Mouse (Mus musculus): ENCODE data around the gene Psrc1. TPM values are rescaled to one million over a fixed set of nuclear protein-coding genes. Genes with fewer than 3 reads are reported as not detected.

Psrc1 gene
- total and polyA plus RNA-seq, 3 experiments, result 0.16 to 0.59 (median 0.34) TPM

DNA sequence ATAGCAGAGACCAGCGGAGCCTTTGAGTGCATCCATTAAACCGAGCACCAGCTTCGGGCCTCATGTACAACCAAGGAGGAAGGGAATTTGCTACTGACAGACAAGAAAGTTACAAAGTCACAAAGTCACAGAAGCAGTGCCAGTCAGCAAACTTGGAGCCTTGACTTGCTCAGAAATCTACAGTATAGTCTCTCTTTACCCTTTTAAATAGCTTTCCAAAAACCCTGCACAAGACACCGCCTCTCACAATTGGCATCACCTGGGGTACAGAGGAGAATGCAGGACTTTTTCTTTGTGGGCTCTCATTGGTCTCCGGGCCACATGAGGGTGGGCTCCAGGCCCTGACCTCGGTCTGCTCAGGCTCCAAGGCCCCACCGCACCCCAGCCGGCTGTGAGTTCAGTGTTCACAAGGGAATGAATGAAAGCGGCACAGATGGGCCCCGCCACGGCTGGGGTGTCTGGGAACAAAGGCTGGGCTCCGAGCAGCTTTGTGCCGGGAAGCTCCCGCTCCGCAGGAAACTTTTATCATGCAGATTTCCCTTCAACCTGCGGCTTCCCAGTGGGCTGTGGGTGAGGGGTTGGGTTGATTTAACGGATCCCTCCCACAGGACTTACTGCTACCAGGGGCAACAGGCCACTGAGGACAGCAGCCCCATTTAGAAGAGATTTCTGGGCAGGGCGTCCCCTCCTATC is 49.7 kb downstream of the Psrc1 start:
- no peak overlapping the region for H3K9ac ChIP-seq (ENCODE audit: low read depth, low read length)
- whole genome bisulfite sequencing, result 68% methylated on average over 18 of the region's 18 CpGs
- no peak overlapping the region for H3K4me3 ChIP-seq
- no peaks in the 10 kb centered on the region for H3K4me1 ChIP-seq (ENCODE audit: control insufficient read depth, insufficient read depth, low read length)
- no peak overlapping the region for H3K27ac ChIP-seq
- DNase-seq, result no peak
- no peaks in the 10 kb centered on the region for H3K79me2 ChIP-seq (replicated peaks; ENCODE audit: control insufficient read depth, insufficient read depth, low read length)
- intact Hi-C loops (cut with DNase I), result no loop called here
- no peak for TF ChIP-seq EP300 (IDR thresholded peaks at IDR 0.05; ENCODE audit: insufficient read depth, low read depth, low read length)
- TF ChIP-seq POLR2A (IDR thresholded peaks at IDR 0.05; ENCODE audit: insufficient read depth, low read depth, low read length), result no peak
- TF ChIP-seq CTCF (IDR thresholded peaks at IDR 0.05), result no peak
- no peaks in the 10 kb centered on the region for H3K27me3 ChIP-seq (ENCODE audit: control insufficient read depth, insufficient read depth, low read length)
- no peaks in the 10 kb centered on the region; the same call in 1 of the 2 replicates for H3K36me3 ChIP-seq (ENCODE audit: control insufficient read depth, insufficient read depth, low read length)

DNA sequence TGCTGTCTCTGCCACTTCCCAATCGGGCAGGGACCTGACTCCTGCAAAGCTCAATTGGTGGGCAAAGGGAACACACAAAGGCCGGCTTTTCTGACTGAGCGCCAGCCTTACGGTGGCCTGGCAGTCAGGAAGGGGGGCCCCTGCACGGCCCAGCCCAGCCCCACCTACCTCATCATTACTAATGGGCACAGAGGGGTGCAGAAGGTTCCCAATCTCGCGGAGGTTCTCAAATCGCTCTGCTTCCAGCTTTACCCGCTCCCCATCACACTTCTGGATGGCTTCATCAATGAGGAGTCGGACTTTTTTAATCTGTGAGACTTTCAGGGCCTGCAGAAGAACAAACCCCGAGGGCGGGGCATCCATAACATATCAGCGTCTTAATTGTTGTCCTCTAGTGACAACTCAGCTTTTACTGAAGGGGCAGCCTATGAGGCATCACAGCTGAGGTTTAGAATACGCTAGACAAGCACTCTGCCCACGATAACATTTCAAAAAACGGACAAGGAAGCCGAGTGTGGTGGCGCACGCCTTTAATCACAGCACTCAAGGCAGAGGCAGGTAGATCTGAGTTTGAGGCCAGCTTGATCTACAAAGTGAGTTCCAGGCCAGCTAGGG is 50.3 kb downstream of the Psrc1 start:
- no peak for DNase-seq
- intact Hi-C loops (cut with DNase I), result no loop called here
- Histone ChIP-seq H3K27me3 (ENCODE audit: control insufficient read depth, insufficient read depth, low read length) (no peaks in the 10 kb centered on the region), H3K9ac (ENCODE audit: low read depth, low read length) (no peak overlapping the region), H3K4me3 (no peak overlapping the region), H3K79me2 (replicated peaks; ENCODE audit: control insufficient read depth, insufficient read depth, low read length) (no peaks in the 10 kb centered on the region), H3K4me1 (ENCODE audit: control insufficient read depth, insufficient read depth, low read length) (no peaks in the 10 kb centered on the region), H3K36me3 (ENCODE audit: control insufficient read depth, insufficient read depth, low read length) (no peaks in the 10 kb centered on the region; the same call in 1 of the 2 replicates), H3K27ac (no peak overlapping the region)
- WGBS, result 71% methylated on average over 19 of the region's 19 CpGs
- TF ChIP-seq POLR2A (IDR thresholded peaks at IDR 0.05; ENCODE audit: insufficient read depth, low read depth, low read length), result no peak
- TF ChIP-seq CTCF (IDR thresholded peaks at IDR 0.05), result no peak
- TF ChIP-seq EP300 (IDR thresholded peaks at IDR 0.05; ENCODE audit: insufficient read depth, low read depth, low read length), result no peak

DNA sequence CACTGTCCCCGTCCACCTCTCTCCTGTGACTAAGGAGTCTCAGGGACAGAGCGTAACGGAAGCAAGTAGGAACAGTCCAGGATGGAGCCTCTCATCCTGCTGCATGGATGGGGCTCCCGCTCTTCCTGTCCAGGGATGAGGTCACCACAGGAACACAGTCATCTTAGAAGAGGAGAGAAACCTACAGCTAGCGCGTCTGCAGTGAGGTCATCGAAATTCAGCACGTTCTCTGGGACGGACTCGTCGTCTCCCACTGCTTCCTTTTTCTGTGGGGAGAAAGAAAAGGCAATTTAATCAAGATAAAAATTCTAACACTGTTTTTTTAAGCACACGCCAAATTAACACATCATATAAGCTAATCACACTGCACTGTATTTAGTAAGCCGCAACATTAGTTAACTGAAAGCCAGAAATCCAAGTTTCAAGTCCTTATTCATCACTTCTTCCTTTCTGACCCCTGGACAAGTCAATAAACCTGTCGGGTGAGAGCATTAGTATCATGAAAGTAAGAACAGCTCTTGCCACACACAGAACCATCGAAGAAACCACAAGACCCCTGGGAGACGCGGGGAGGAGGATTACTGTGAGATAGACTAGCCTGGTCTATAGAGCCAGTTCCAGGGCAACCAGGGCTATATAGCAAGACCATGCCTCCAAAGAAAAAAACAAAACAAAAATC is 52.2 kb downstream of the Psrc1 start:
- no peak overlapping the region for H3K9ac ChIP-seq (ENCODE audit: low read depth, low read length)
- H3K79me2 ChIP-seq (replicated peaks; ENCODE audit: control insufficient read depth, insufficient read depth, low read length), result peaks cover 5% of the 10 kb centered on the region
- peak in 1 of 2 experiments; percentile 16 for DNase-seq
- 52% methylated on average over 17 of the region's 17 CpGs for WGBS
- H3K27me3 ChIP-seq (ENCODE audit: control insufficient read depth, insufficient read depth, low read length), result no peaks in the 10 kb centered on the region
- H3K4me3 ChIP-seq, result no peak overlapping the region
- TF ChIP-seq POLR2A (IDR thresholded peaks at IDR 0.05; ENCODE audit: insufficient read depth, low read depth, low read length) (no peak), EP300 (IDR thresholded peaks at IDR 0.05; ENCODE audit: insufficient read depth, low read depth, low read length) (no peak), CTCF (IDR thresholded peaks at IDR 0.05) (no peak)
- H3K27ac ChIP-seq, result no peak overlapping the region
- H3K4me1 ChIP-seq (ENCODE audit: control insufficient read depth, insufficient read depth, low read length), result no peaks in the 10 kb centered on the region
- intact Hi-C loops (cut with DNase I), result no loop called here
- H3K36me3 ChIP-seq (ENCODE audit: control insufficient read depth, insufficient read depth, low read length), result no peaks in the 10 kb centered on the region; the same call in 1 of the 2 replicates

DNA sequence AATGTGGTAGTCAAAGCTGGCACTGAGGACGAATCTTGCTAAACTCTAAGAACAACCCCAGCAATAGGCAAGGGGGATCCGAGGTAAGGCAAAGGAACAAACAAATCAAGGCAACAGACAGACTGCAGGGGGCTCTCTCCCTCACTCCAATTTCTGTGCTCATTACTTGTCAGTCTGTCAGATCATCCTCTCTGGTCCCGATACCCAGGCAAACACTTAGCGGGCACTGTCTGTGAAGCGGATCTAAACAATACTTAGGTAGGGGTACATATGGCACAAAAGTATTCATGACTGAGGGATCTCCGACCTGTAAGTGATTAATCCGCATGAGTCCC is 52.7 kb downstream of the Psrc1 start:
- TF ChIP-seq POLR2A (IDR thresholded peaks at IDR 0.05; ENCODE audit: insufficient read depth, low read depth, low read length), result no peak
- no peak for TF ChIP-seq CTCF (IDR thresholded peaks at IDR 0.05)
- Histone ChIP-seq H3K4me3 (no peak overlapping the region), H3K4me1 (ENCODE audit: control insufficient read depth, insufficient read depth, low read length) (0 out of 2 replicates have a peak, but pooled peaks cover under 1% of the 10 kb centered on the region), H3K27ac (no peak overlapping the region), H3K79me2 (replicated peaks; ENCODE audit: control insufficient read depth, insufficient read depth, low read length) (peaks cover 5% of the 10 kb centered on the region), H3K27me3 (ENCODE audit: control insufficient read depth, insufficient read depth, low read length) (no peaks in the 10 kb centered on the region), H3K36me3 (ENCODE audit: control insufficient read depth, insufficient read depth, low read length) (no peaks in the 10 kb centered on the region; the same call in 1 of the 2 replicates), H3K9ac (ENCODE audit: low read depth, low read length) (no peak overlapping the region)
- WGBS, result 77% methylated on average over 7 of the region's 7 CpGs
- no peak for DNase-seq
- intact Hi-C loops (cut with DNase I), result no loop called here

Other genes with a start within 250 kb of the Psrc1 start
- gene Gnai3, start 237.7 kb upstream of the Psrc1 start, total RNA-seq (2021), result 10 to 100 TPM; 16.5 to 18.1 TPM
- gene Gnai3, start 237.7 kb upstream of the Psrc1 start, polyA plus RNA-seq (2012; rRNA removed), result 7.5 and 18.7 TPM in 2 replicates
- not detected for gene Gpr61, start 229.0 kb upstream of the Psrc1 start, total RNA-seq (2021)
- gene Gpr61, start 229.0 kb upstream of the Psrc1 start, polyA plus RNA-seq (2012; rRNA removed), result 0.04 TPM in 1 of 2 replicates, not detected in the other
- gene Amigo1, start 197.5 kb upstream of the Psrc1 start, total RNA-seq (2021), result 10 to 100 TPM; 16.8 to 17.7 TPM
- 16.4 and 18.6 TPM in 2 replicates for gene Amigo1, start 197.5 kb upstream of the Psrc1 start, polyA plus RNA-seq (2012; rRNA removed)
- 1 to 10 TPM; 4.9 to 5.4 TPM for gene Cyb561d1, start 182.6 kb upstream of the Psrc1 start, total RNA-seq (2021)
- 5.7 and 7.1 TPM in 2 replicates for gene Cyb561d1, start 182.6 kb upstream of the Psrc1 start, polyA plus RNA-seq (2012; rRNA removed)
- 1 to 10 TPM; 1.8 to 2.6 TPM for gene Atxn7l2, start 172.9 kb upstream of the Psrc1 start, total RNA-seq (2021)
- gene Atxn7l2, start 172.9 kb upstream of the Psrc1 start, polyA plus RNA-seq (2012; rRNA removed), result 4.1 and 4.2 TPM in 2 replicates
- gene Sypl2, start 157.2 kb upstream of the Psrc1 start, total RNA-seq (2021), result 1 to 10 TPM in 1 of 2 experiments, under 1 TPM in 1; 0.77 to 1.2 TPM
- 0.44 and 0.64 TPM in 2 replicates for gene Sypl2, start 157.2 kb upstream of the Psrc1 start, polyA plus RNA-seq (2012; rRNA removed)
- gene Psma5, start 126.9 kb upstream of the Psrc1 start, total RNA-seq (2021), result 10 to 100 TPM; 48.1 to 49.9 TPM
- 42.4 and 75.5 TPM in 2 replicates for gene Psma5, start 126.9 kb upstream of the Psrc1 start, polyA plus RNA-seq (2012; rRNA removed)
- gene Sort1, start 99.8 kb upstream of the Psrc1 start, total RNA-seq (2021), result 10 to 100 TPM; 17.4 to 19.2 TPM
- 33.7 and 51.9 TPM in 2 replicates for gene Sort1, start 99.8 kb upstream of the Psrc1 start, polyA plus RNA-seq (2012; rRNA removed)
- gene Mybphl, start 18.9 kb upstream of the Psrc1 start, total RNA-seq (2021), result 10 to 100 TPM; 35.8 to 51.2 TPM
- 268 and 304 TPM in 2 replicates for gene Mybphl, start 18.9 kb upstream of the Psrc1 start, polyA plus RNA-seq (2012; rRNA removed)
- 1 to 10 TPM; 6.4 to 7.2 TPM for gene Celsr2, start 31.7 kb downstream of the Psrc1 start, total RNA-seq (2021)
- 5.2 and 5.4 TPM in 2 replicates for gene Celsr2, start 31.7 kb downstream of the Psrc1 start, polyA plus RNA-seq (2012; rRNA removed)
- 10 to 100 TPM; 69.4 to 83.4 TPM for gene Sars, start 61.4 kb downstream of the Psrc1 start, total RNA-seq (2021)
- gene Sars, start 61.4 kb downstream of the Psrc1 start, polyA plus RNA-seq (2012; rRNA removed), result 24.1 and 34.4 TPM in 2 replicates
- not detected for gene 1700013F07Rik, start 150.3 kb downstream of the Psrc1 start, total RNA-seq (2021)
- 0.86 TPM in 1 of 2 replicates, not detected in the other for gene 1700013F07Rik, start 150.3 kb downstream of the Psrc1 start, polyA plus RNA-seq (2012; rRNA removed)
- under 1 TPM in 1 of 2 experiments, not detected in 1; 0.07 TPM for gene 5330417C22Rik, start 152.7 kb downstream of the Psrc1 start, total RNA-seq (2021)
- gene 5330417C22Rik, start 152.7 kb downstream of the Psrc1 start, polyA plus RNA-seq (2012; rRNA removed), result 0.59 and 1.8 TPM in 2 replicates
- gene Tmem167b, start 178.6 kb downstream of the Psrc1 start, total RNA-seq (2021), result 10 to 100 TPM; 25.5 to 28.4 TPM
- gene Tmem167b, start 178.6 kb downstream of the Psrc1 start, polyA plus RNA-seq (2012; rRNA removed), result 6.3 and 8.3 TPM in 2 replicates
- 10 to 100 TPM; 11.1 to 14.4 TPM for gene Taf13, start 187.9 kb downstream of the Psrc1 start, total RNA-seq (2021)
- gene Taf13, start 187.9 kb downstream of the Psrc1 start, polyA plus RNA-seq (2012; rRNA removed), result 4.5 and 7.5 TPM in 2 replicates
- gene Wdr47, start 207.4 kb downstream of the Psrc1 start, total RNA-seq (2021), result 1 to 10 TPM; 8.2 to 9.2 TPM
- gene Wdr47, start 207.4 kb downstream of the Psrc1 start, polyA plus RNA-seq (2012; rRNA removed), result 3.7 and 7.0 TPM in 2 replicates